In genomic region chr7:110061199-110061751, GRCm38 (mm10) we compare ENCODE assay signal across 8 mouse cellular contexts. TPM values are rescaled to one million over a fixed set of nuclear protein-coding genes. Genes with fewer than 3 reads are reported as not detected.
DNase-seq lines count a peak whose midpoint lies in the region; ATAC-seq and TF ChIP-seq lines count a peak whose summit lies in the region.

Zfp143 (plus strand) TSS chr7:110061217.

- H3K4me1 ChIP-seq in embryonic facial prominence, embryonic 14.5 days (ENCODE audit: control insufficient read depth, insufficient read depth, low read length): peaks cover 11% of the 10 kb centered on the region; the same call in 1 of the 2 replicates
- peaks cover 8% of the 10 kb centered on the region for H3K4me1 ChIP-seq in heart, adult 2 months (ENCODE audit: control insufficient read depth, insufficient read depth, low read length)
- H3K4me1 ChIP-seq in limb, embryonic 13.5 days: peaks cover 26% of the 10 kb centered on the region; the same call in 1 of the 2 replicates
- H3K4me1 ChIP-seq in midbrain, embryonic 16.5 days (ENCODE audit: control insufficient read depth, insufficient read depth, low read length): peaks cover 8% of the 10 kb centered on the region

- TF ChIP-seq CTCF in heart, adult 2 months (IDR thresholded peaks at IDR 0.05): no peak

- TF ChIP-seq EP300 in heart, adult 2 months (IDR thresholded peaks at IDR 0.05; ENCODE audit: insufficient read depth, low read depth, low read length): 0 out of 2 replicates have a peak, but pooled peaks have one; percentile 8

- peak within 1 kb of the TSS; percentile 100 for H3K27ac ChIP-seq in embryonic facial prominence, embryonic 14.5 days (replicated peaks; ENCODE audit: low read depth, low read length)
- peak within 1 kb of the TSS; percentile 100 for H3K27ac ChIP-seq in heart, adult 2 months
- H3K27ac ChIP-seq in limb, embryonic 13.5 days: peak within 1 kb of the TSS; percentile 100
- peak within 1 kb of the TSS; percentile 99 for H3K27ac ChIP-seq in midbrain, embryonic 16.5 days (ENCODE audit: low read length)

- peak within 1 kb of the TSS; percentile 99 for H3K9ac ChIP-seq in embryonic facial prominence, embryonic 14.5 days (ENCODE audit: low read depth, low read length)
- H3K9ac ChIP-seq in heart, adult 2 months (ENCODE audit: low read depth, low read length): peak within 1 kb of the TSS; percentile 89
- peak within 1 kb of the TSS; percentile 98 for H3K9ac ChIP-seq in limb, embryonic 13.5 days
- H3K9ac ChIP-seq in midbrain, embryonic 16.5 days (ENCODE audit: low read depth, low read length): peak within 1 kb of the TSS; percentile 91

- ATAC-seq in embryonic facial prominence, embryonic 14.5 days (ENCODE audit: low read depth): peak; percentile 98
- peak; percentile 98 for ATAC-seq in limb, embryonic 13.5 days (ENCODE audit: low FRiP score, low read depth)
- ATAC-seq in midbrain, embryonic 16.5 days: peak; percentile 99

- no peaks in the 10 kb centered on the region for H3K9me3 ChIP-seq in embryonic facial prominence, embryonic 14.5 days (ENCODE audit: control insufficient read depth, low read length)
- H3K9me3 ChIP-seq in limb, embryonic 13.5 days: no peaks in the 10 kb centered on the region
- no peaks in the 10 kb centered on the region for H3K9me3 ChIP-seq in midbrain, embryonic 16.5 days (replicated peaks; ENCODE audit: control insufficient read depth, low read length, poor library complexity, severe bottlenecking)

- no peaks in the 10 kb centered on the region for H3K27me3 ChIP-seq in embryonic facial prominence, embryonic 14.5 days (replicated peaks; ENCODE audit: control insufficient read depth, insufficient read depth, low read length)
- no peaks in the 10 kb centered on the region for H3K27me3 ChIP-seq in heart, adult 2 months (ENCODE audit: control insufficient read depth, insufficient read depth, low read length)
- no peaks in the 10 kb centered on the region for H3K27me3 ChIP-seq in limb, embryonic 13.5 days
- no peaks in the 10 kb centered on the region for H3K27me3 ChIP-seq in midbrain, embryonic 16.5 days (ENCODE audit: control insufficient read depth, insufficient read depth, low read depth, low read length)

- H3K36me3 ChIP-seq in embryonic facial prominence, embryonic 14.5 days (ENCODE audit: control insufficient read depth, insufficient read depth, low read length): peaks cover 20% of the 10 kb centered on the region
- H3K36me3 ChIP-seq in heart, adult 2 months (ENCODE audit: control insufficient read depth, insufficient read depth, low read length): peaks cover 14% of the 10 kb centered on the region
- peaks cover 22% of the 10 kb centered on the region for H3K36me3 ChIP-seq in limb, embryonic 13.5 days
- 0 out of 2 replicates have a peak, but pooled peaks cover 2% of the 10 kb centered on the region for H3K36me3 ChIP-seq in midbrain, embryonic 16.5 days (ENCODE audit: control insufficient read depth, insufficient read depth, low read length)

- H3K4me2 ChIP-seq in embryonic facial prominence, embryonic 14.5 days (ENCODE audit: low read depth, low read length): peak within 1 kb of the TSS; percentile 73
- peak within 1 kb of the TSS; percentile 69 for H3K4me2 ChIP-seq in limb, embryonic 13.5 days (replicated peaks)
- H3K4me2 ChIP-seq in midbrain, embryonic 16.5 days (ENCODE audit: low read length): peak within 1 kb of the TSS; percentile 71

- H3K4me3 ChIP-seq in embryonic facial prominence, embryonic 14.5 days (ENCODE audit: low read depth, low read length): peak within 1 kb of the TSS; percentile 84
- peak within 1 kb of the TSS; percentile 86 for H3K4me3 ChIP-seq in heart, adult 2 months
- H3K4me3 ChIP-seq in limb, embryonic 13.5 days: peak within 1 kb of the TSS; percentile 81
- H3K4me3 ChIP-seq in midbrain, embryonic 16.5 days (ENCODE audit: low read depth, low read length): peak within 1 kb of the TSS; percentile 59

- intact Hi-C loops in heart, adult 2 months (cut with DNase I): loop anchor here (2.0 kb wide), 1 partner anchor 56 kb away; no protein-coding TSS in a partner anchor

- TF ChIP-seq POLR2A in heart, adult 2 months (IDR thresholded peaks at IDR 0.05; ENCODE audit: insufficient read depth, low read depth, low read length): peak; percentile 83

- under 1% methylated on average over 30 of the region's 34 CpGs for WGBS in embryonic facial prominence, embryonic 14.5 days
- under 1% methylated on average over 34 of the region's 34 CpGs for WGBS in heart, adult 2 months
- WGBS in limb, embryonic 13.5 days: under 1% methylated on average over 34 of the region's 34 CpGs
- WGBS in midbrain, embryonic 16.5 days: under 1% methylated on average over 34 of the region's 34 CpGs

- DNase-seq in 3T3-L1 (ENCODE audit: low read depth, low spot score): peak; percentile 99
- peak; percentile 99 to 100 for DNase-seq in adrenal gland, postnatal 4 days (ENCODE audit: low spot score in 2 of 2)
- peak; percentile 100 for DNase-seq in embryonic facial prominence, embryonic 14.5 days (ENCODE audit: low spot score)
- peak; percentile 100 for DNase-seq in heart, adult 2 months
- DNase-seq in kidney, adult 8-10 months: peak; percentile 100
- DNase-seq in spleen, postnatal 10 days (ENCODE audit: low spot score in 2 of 2): peak; percentile 99 to 100

- peaks cover 2% of the 10 kb centered on the region for H3K79me2 ChIP-seq in heart, adult 2 months (replicated peaks; ENCODE audit: control insufficient read depth, insufficient read depth, low read length)

RNA-seq across cellular contexts. Expression of gene Zfp143, which starts in this region (rescaled TPM):
- 10 to 100 TPM; 17.4 to 17.8 TPM for total RNA-seq in adrenal gland, postnatal 4 days (2021)
- 15.7 and 16.3 TPM in 2 replicates for polyA plus RNA-seq in embryonic facial prominence, embryonic 14.5 days (2014; fragmentation: Nextera tagmentation; extraction: Ambion mirVana)
- 10 to 100 TPM in 1 of 2 experiments, 1 to 10 TPM in 1; 8.6 to 10.5 TPM for total RNA-seq in heart, adult 2 months (2021)
- polyA plus RNA-seq in heart, adult 2 months (2012; rRNA removed): 8.4 and 10.5 TPM in 2 replicates
- polyA plus RNA-seq in limb, embryonic 13.5 days (2015; fragmentation: Nextera tagmentation; extraction: Ambion mirVana): 19.2 and 20.5 TPM in 2 replicates
- polyA plus RNA-seq in midbrain, embryonic 16.5 days (2015; fragmentation: Nextera tagmentation; extraction: Ambion mirVana): 13.8 and 14.1 TPM in 2 replicates

Comparison
In these comparisons a context has a peak if more than half of its experiments do, and no peak if none do; other contexts are left out.
1. Peak in every context shown above with its lines: DNase-seq, ATAC-seq, H3K4me3 ChIP-seq and H3K27ac ChIP-seq.